In the genomic region with DNA sequence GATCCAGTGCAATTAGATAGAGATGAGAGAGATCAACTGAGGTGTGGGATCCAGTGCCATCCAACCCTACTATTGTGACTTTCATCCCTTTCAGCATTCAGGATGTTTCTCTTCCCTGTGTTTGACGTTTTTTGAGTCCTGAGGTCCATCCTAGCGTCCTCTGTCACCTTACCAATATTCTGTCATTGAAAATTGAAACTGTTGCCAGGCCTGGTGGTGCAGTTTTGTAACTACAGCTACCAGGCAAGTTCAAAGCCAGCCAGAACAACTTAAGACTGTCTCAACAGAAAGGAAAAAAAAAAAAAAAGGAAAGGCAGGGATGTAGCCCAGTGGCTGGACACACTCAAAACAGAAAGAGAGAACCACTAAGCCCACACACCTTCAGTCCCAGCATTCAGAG, we compare ENCODE assay signal across 8 mouse cellular contexts. TPM values are rescaled to one million over a fixed set of nuclear protein-coding genes. Genes with fewer than 3 reads are reported as not detected.
DNase-seq lines count a peak whose midpoint lies in the region; ATAC-seq and TF ChIP-seq lines count a peak whose summit lies in the region.

No protein-coding gene starts in this region.

- peaks cover 65% of the 10 kb centered on the region for H3K4me1 ChIP-seq in forebrain, embryonic 10.5 days
- H3K4me1 ChIP-seq in forebrain, embryonic 11.5 days (replicated peaks; ENCODE audit: control insufficient read depth, insufficient read depth, low read length), result peaks cover 13% of the 10 kb centered on the region
- H3K4me1 ChIP-seq in neural tube, embryonic 11.5 days (ENCODE audit: control insufficient read depth, insufficient read depth, low read length), result peaks cover 20% of the 10 kb centered on the region; the same call in 1 of the 2 replicates
- H3K4me1 ChIP-seq in limb, embryonic 14.5 days (ENCODE audit: control insufficient read depth, insufficient read depth, low read length), result peaks cover 20% of the 10 kb centered on the region

- ATAC-seq in forebrain, embryonic 11.5 days (replicated peaks; ENCODE audit: low FRiP score), result no peak
- no peak for ATAC-seq in neural tube, embryonic 11.5 days (ENCODE audit: insufficient read depth, low FRiP score, low TSS enrichment)
- no peak for ATAC-seq in limb, embryonic 14.5 days (ENCODE audit: low FRiP score, low read depth)

- peak overlapping the region; percentile 85 for H3K4me3 ChIP-seq in forebrain, embryonic 10.5 days
- no peak overlapping the region for H3K4me3 ChIP-seq in forebrain, embryonic 11.5 days (ENCODE audit: low read depth, low read length)
- peak overlapping the region; percentile 88; the same call in 1 of the 2 replicates for H3K4me3 ChIP-seq in neural tube, embryonic 11.5 days (ENCODE audit: low read depth, low read length)
- peak overlapping the region; percentile 79 for H3K4me3 ChIP-seq in limb, embryonic 14.5 days (replicated peaks; ENCODE audit: low read length)

- 0 out of 2 replicates have a peak overlapping the region, but pooled peaks have one; percentile 91 for H3K27ac ChIP-seq in forebrain, embryonic 10.5 days
- H3K27ac ChIP-seq in forebrain, embryonic 11.5 days (ENCODE audit: low read depth, low read length), result no peak overlapping the region
- H3K27ac ChIP-seq in neural tube, embryonic 11.5 days (ENCODE audit: low read depth, low read length), result no peak overlapping the region
- H3K27ac ChIP-seq in limb, embryonic 14.5 days (replicated peaks; ENCODE audit: low read depth, low read length), result no peak overlapping the region; the same call in 1 of the 2 replicates

- DNase-seq in forebrain, embryonic 10.5 days (ENCODE audit: extremely low spot score, low spot score), result no peak
- no peak for DNase-seq in forebrain, embryonic 11.5 days (ENCODE audit: low spot score)
- no peak for DNase-seq in neural tube, embryonic 11.5 days (ENCODE audit: low spot score)
- DNase-seq in neural tube, embryonic 10.5 days (ENCODE audit: extremely low spot score, low spot score), result no peak
- no peak for DNase-seq in limb, embryonic 14.5 days (ENCODE audit: low spot score)
- no peak for DNase-seq in urinary bladder, postnatal 10 days (ENCODE audit: low spot score)
- no peak for DNase-seq in adrenal gland, postnatal 25 days
- no peak for DNase-seq in layer of hippocampus, adult 8-10 months (ENCODE audit: low spot score in 2 of 2)

- no peaks in the 10 kb centered on the region for H3K9me3 ChIP-seq in forebrain, embryonic 10.5 days
- no peaks in the 10 kb centered on the region for H3K9me3 ChIP-seq in forebrain, embryonic 11.5 days (ENCODE audit: control insufficient read depth, low read length)
- no peaks in the 10 kb centered on the region for H3K9me3 ChIP-seq in neural tube, embryonic 11.5 days (ENCODE audit: control insufficient read depth, low read length)
- H3K9me3 ChIP-seq in limb, embryonic 14.5 days (ENCODE audit: control insufficient read depth, low read length), result no peaks in the 10 kb centered on the region

- peaks cover 23% of the 10 kb centered on the region for H3K36me3 ChIP-seq in forebrain, embryonic 10.5 days (replicated peaks)
- peaks cover 4% of the 10 kb centered on the region; the same call in 1 of the 2 replicates for H3K36me3 ChIP-seq in forebrain, embryonic 11.5 days (ENCODE audit: control insufficient read depth, insufficient read depth, low read length)
- peaks cover 6% of the 10 kb centered on the region for H3K36me3 ChIP-seq in neural tube, embryonic 11.5 days (ENCODE audit: control insufficient read depth, insufficient read depth, low read length)
- peaks cover 16% of the 10 kb centered on the region for H3K36me3 ChIP-seq in limb, embryonic 14.5 days (ENCODE audit: control insufficient read depth, insufficient read depth, low read length)

- no peak overlapping the region; the same call in 1 of the 2 replicates for H3K4me2 ChIP-seq in forebrain, embryonic 11.5 days (ENCODE audit: low read depth, low read length, severe bottlenecking)
- H3K4me2 ChIP-seq in neural tube, embryonic 11.5 days (ENCODE audit: low read depth), result peak overlapping the region; percentile 83; the same call in 1 of the 2 replicates
- peak overlapping the region; percentile 66; the same call in 1 of the 2 replicates for H3K4me2 ChIP-seq in limb, embryonic 14.5 days (replicated peaks; ENCODE audit: low read depth, low read length, severe bottlenecking)

- TF ChIP-seq POLR2A in limb, embryonic 14.5 days (IDR thresholded peaks at IDR 0.05; ENCODE audit: borderline replicate concordance, extremely low read depth, insufficient read depth, insufficient read length), result no peak

- WGBS in forebrain, embryonic 10.5 days, result 82% methylated on average over 2 of the region's 2 CpGs
- 87% methylated on average over 2 of the region's 2 CpGs for WGBS in forebrain, embryonic 11.5 days
- WGBS in neural tube, embryonic 11.5 days, result 87% methylated on average over 2 of the region's 2 CpGs
- WGBS in limb, embryonic 14.5 days, result 75% methylated on average over 2 of the region's 2 CpGs

- H3K27me3 ChIP-seq in forebrain, embryonic 10.5 days (ENCODE audit: poor library complexity, severe bottlenecking), result peaks cover 14% of the 10 kb centered on the region
- H3K27me3 ChIP-seq in forebrain, embryonic 11.5 days (ENCODE audit: control insufficient read depth, insufficient read depth, low read length), result no peaks in the 10 kb centered on the region
- H3K27me3 ChIP-seq in neural tube, embryonic 11.5 days (ENCODE audit: control insufficient read depth, insufficient read depth, low read length), result no peaks in the 10 kb centered on the region
- H3K27me3 ChIP-seq in limb, embryonic 14.5 days (ENCODE audit: control insufficient read depth, insufficient read depth, low read length), result no peaks in the 10 kb centered on the region

- no peak overlapping the region for H3K9ac ChIP-seq in forebrain, embryonic 11.5 days (ENCODE audit: low read length)
- H3K9ac ChIP-seq in neural tube, embryonic 11.5 days (ENCODE audit: low read length), result no peak overlapping the region
- H3K9ac ChIP-seq in limb, embryonic 14.5 days (ENCODE audit: low read depth, low read length, severe bottlenecking), result no peak overlapping the region

RNA-seq across cellular contexts. Expression of a gene that starts 1.3 kb away (rescaled TPM):
- polyA plus RNA-seq in forebrain, embryonic 10.5 days (2016; fragmentation: Nextera tagmentation; extraction: Ambion mirVana), result 712 and 780 TPM in 2 replicates
- polyA plus RNA-seq in forebrain, embryonic 11.5 days (2014; fragmentation: Nextera tagmentation; extraction: Ambion mirVana), result 620 and 659 TPM in 2 replicates
- polyA plus RNA-seq in neural tube, embryonic 11.5 days (2014; fragmentation: Nextera tagmentation; extraction: Ambion mirVana), result 776 and 804 TPM in 2 replicates
- 1,142 and 1,623 TPM in 2 replicates for polyA plus RNA-seq in limb, embryonic 14.5 days (2012; rRNA removed)
- polyA plus RNA-seq in limb, embryonic 14.5 days (2014; fragmentation: Nextera tagmentation; extraction: Ambion mirVana), result 1,081 and 1,105 TPM in 2 replicates
- total RNA-seq in adrenal gland, postnatal 25 days (2021), result 791 and 820 TPM in 2 replicates
- 100 to 1,000 TPM; 486 to 591 (median 538) TPM for total RNA-seq in layer of hippocampus, adult 8-10 months (2022)

RNA-seq across cellular contexts. Expression of a gene that starts 3.2 kb away (rescaled TPM):
- 1.9 and 2.0 TPM in 2 replicates for polyA plus RNA-seq in forebrain, embryonic 10.5 days (2016; fragmentation: Nextera tagmentation; extraction: Ambion mirVana)
- polyA plus RNA-seq in forebrain, embryonic 11.5 days (2014; fragmentation: Nextera tagmentation; extraction: Ambion mirVana), result 3.0 and 3.4 TPM in 2 replicates
- 2.4 and 3.5 TPM in 2 replicates for polyA plus RNA-seq in neural tube, embryonic 11.5 days (2014; fragmentation: Nextera tagmentation; extraction: Ambion mirVana)
- polyA plus RNA-seq in limb, embryonic 14.5 days (2012; rRNA removed), result 54.9 and 56.7 TPM in 2 replicates
- 6.1 and 6.6 TPM in 2 replicates for polyA plus RNA-seq in limb, embryonic 14.5 days (2014; fragmentation: Nextera tagmentation; extraction: Ambion mirVana)
- total RNA-seq in adrenal gland, postnatal 25 days (2021), result 5.0 and 6.9 TPM in 2 replicates
- total RNA-seq in layer of hippocampus, adult 8-10 months (2022), result 10 to 100 TPM; 18.4 to 23.6 (median 22.6) TPM

RNA-seq across cellular contexts. Expression of a gene that starts 30.4 kb away (rescaled TPM):
- polyA plus RNA-seq in forebrain, embryonic 10.5 days (2016; fragmentation: Nextera tagmentation; extraction: Ambion mirVana), result 8.6 and 10.3 TPM in 2 replicates
- 15.2 and 18.1 TPM in 2 replicates for polyA plus RNA-seq in forebrain, embryonic 11.5 days (2014; fragmentation: Nextera tagmentation; extraction: Ambion mirVana)
- 27.3 and 34.1 TPM in 2 replicates for polyA plus RNA-seq in neural tube, embryonic 11.5 days (2014; fragmentation: Nextera tagmentation; extraction: Ambion mirVana)
- polyA plus RNA-seq in limb, embryonic 14.5 days (2012; rRNA removed), result 51.3 and 59.6 TPM in 2 replicates
- 35.8 and 37.9 TPM in 2 replicates for polyA plus RNA-seq in limb, embryonic 14.5 days (2014; fragmentation: Nextera tagmentation; extraction: Ambion mirVana)
- 18.1 and 22.9 TPM in 2 replicates for total RNA-seq in adrenal gland, postnatal 25 days (2021)
- 10 to 100 TPM in 2 of 4 experiments, 1 to 10 TPM in 2; 7.0 to 11.5 (median 9.3) TPM for total RNA-seq in layer of hippocampus, adult 8-10 months (2022)

RNA-seq across cellular contexts. Expression of a gene that starts 36.2 kb away (rescaled TPM):
- 72.0 and 73.6 TPM in 2 replicates for polyA plus RNA-seq in forebrain, embryonic 10.5 days (2016; fragmentation: Nextera tagmentation; extraction: Ambion mirVana)
- polyA plus RNA-seq in forebrain, embryonic 11.5 days (2014; fragmentation: Nextera tagmentation; extraction: Ambion mirVana), result 139 and 144 TPM in 2 replicates
- 124 and 125 TPM in 2 replicates for polyA plus RNA-seq in neural tube, embryonic 11.5 days (2014; fragmentation: Nextera tagmentation; extraction: Ambion mirVana)
- polyA plus RNA-seq in limb, embryonic 14.5 days (2012; rRNA removed), result 216 and 219 TPM in 2 replicates
- 98.0 and 110 TPM in 2 replicates for polyA plus RNA-seq in limb, embryonic 14.5 days (2014; fragmentation: Nextera tagmentation; extraction: Ambion mirVana)
- total RNA-seq in adrenal gland, postnatal 25 days (2021), result 107 and 125 TPM in 2 replicates
- 100 to 1,000 TPM; 238 to 267 (median 258) TPM for total RNA-seq in layer of hippocampus, adult 8-10 months (2022)

RNA-seq across cellular contexts. Expression of a gene that starts 52.3 kb away (rescaled TPM):
- polyA plus RNA-seq in forebrain, embryonic 10.5 days (2016; fragmentation: Nextera tagmentation; extraction: Ambion mirVana), result 11.8 and 14.0 TPM in 2 replicates
- 16.3 and 17.5 TPM in 2 replicates for polyA plus RNA-seq in forebrain, embryonic 11.5 days (2014; fragmentation: Nextera tagmentation; extraction: Ambion mirVana)
- 16.6 and 18.3 TPM in 2 replicates for polyA plus RNA-seq in neural tube, embryonic 11.5 days (2014; fragmentation: Nextera tagmentation; extraction: Ambion mirVana)
- 15.2 and 17.2 TPM in 2 replicates for polyA plus RNA-seq in limb, embryonic 14.5 days (2012; rRNA removed)
- 13.7 and 14.5 TPM in 2 replicates for polyA plus RNA-seq in limb, embryonic 14.5 days (2014; fragmentation: Nextera tagmentation; extraction: Ambion mirVana)
- 9.1 and 13.6 TPM in 2 replicates for total RNA-seq in adrenal gland, postnatal 25 days (2021)
- total RNA-seq in layer of hippocampus, adult 8-10 months (2022), result 10 to 100 TPM; 12.7 to 17.0 (median 15.2) TPM
